Mouse (Mus musculus) testis, adult 2 months (tissue): ENCODE data around the gene Ppih.

ENCODE experiments used
- CTCF ChIP-seq: fragments of 200-500 bp; IDR thresholded peaks from 2 replicates; pipeline ENCODE4 v1.5.1; 2012; ENCODE audit warnings: low read depth, mild to moderate bottlenecking, inconsistent platforms, low read length, moderate library complexity; ENCODE audit not compliant: control insufficient read depth, insufficient read depth, insufficient replicate concordance
- POLR2A ChIP-seq: fragments of 200-500 bp; IDR thresholded peaks from 2 replicates; pipeline ENCODE4 v1.6.1; 2012; ENCODE audit warnings: low read depth, mild to moderate bottlenecking, inconsistent platforms, low read length, moderate library complexity; ENCODE audit not compliant: control insufficient read depth

GRCm38 (mm10) chr4:119274627-119275026 is 45.7 kb downstream of the Ppih start:
- TF ChIP-seq POLR2A (no peak), CTCF (no peak)
